Mouse (Mus musculus) ES-E14 (cell line): ENCODE measurements at regions not wholly inside any gene's neighbourhood (a gene's known extent, or its start where the extent isn't known, plus 50 kb on each side); places are given as distances from the start of the nearest gene placed in this dataset.

Source experiments
- DNase-seq: peaks from one replicate; pipeline ENCODE4 v3.0.0-alpha.2; 2013; ENCODE audit warnings: low read depth, low spot score
- H3K27ac ChIP-seq: 2 replicates; pipeline ENCODE4 v1.5.1; 2012; ENCODE audit warnings: low read depth, mild to moderate bottlenecking, low read length, moderate library complexity, mixed read lengths; ENCODE audit not compliant: poor library complexity, insufficient read depth, severe bottlenecking
- H3K36me3 ChIP-seq: 2 replicates; pipeline ENCODE4 v1.6.1; 2012; ENCODE audit warnings: mild to moderate bottlenecking, low read length, moderate library complexity, mixed read lengths; ENCODE audit not compliant: control insufficient read depth, poor library complexity, insufficient read depth, severe bottlenecking
- H3K4me1 ChIP-seq, 2 experiments: fragments of 150-350 bp in 1 of 2; sonication (generic) in 1 of 2; 2 replicates each; pipeline ENCODE4 v1.6.1; 2012; ENCODE audit warnings: low read length in 2 of 2, mild to moderate bottlenecking in 1 of 2, mixed read lengths in 1 of 2; ENCODE audit not compliant: control insufficient read depth in 2 of 2, insufficient read depth in 2 of 2, poor library complexity in 1 of 2
- H3K4me3 ChIP-seq, 2 experiments: fragments of 150-350 bp in 1 of 2; sonication (generic) in 1 of 2; 2 replicates each; pipeline ENCODE4 v1.5.1; 2012; ENCODE audit warnings: low read length in 2 of 2, low read depth in 1 of 2, mild to moderate bottlenecking in 1 of 2, mixed read lengths in 1 of 2; ENCODE audit not compliant: insufficient read depth in 1 of 2, poor library complexity in 1 of 2, severe bottlenecking in 1 of 2
- H3K9ac ChIP-seq: 2 replicates; pipeline ENCODE4 v1.6.1; 2012; ENCODE audit warnings: low read depth, mild to moderate bottlenecking, low read length, mixed read lengths; ENCODE audit not compliant: poor library complexity, insufficient read depth, severe bottlenecking
- H3K9me3 ChIP-seq: fragments of 150-350 bp; sonication (generic); 2 replicates; pipeline ENCODE4 v1.6.1; 2012; ENCODE audit warnings: low read depth, mild to moderate bottlenecking, low read length; ENCODE audit not compliant: control insufficient read depth, insufficient read depth
- CHD2 ChIP-seq: IDR thresholded peaks from 2 replicates; pipeline ENCODE4 v1.6.1; 2014; ENCODE audit warnings: mild to moderate bottlenecking, low read depth, low read length, inconsistent platforms
- HCFC1 ChIP-seq: IDR thresholded peaks from 2 replicates; pipeline ENCODE4 v1.6.1; 2012; ENCODE audit warnings: low read length, inconsistent platforms, borderline replicate concordance; ENCODE audit not compliant: insufficient read depth
- MAFK ChIP-seq: IDR thresholded peaks from 2 replicates; pipeline ENCODE4 v1.6.1; 2014; ENCODE audit warnings: mild to moderate bottlenecking, low read depth, low read length, inconsistent platforms; ENCODE audit not compliant: insufficient read depth
- ZC3H11A ChIP-seq: IDR thresholded peaks from 2 replicates; pipeline ENCODE4 v1.6.1; 2012; ENCODE audit warnings: low read depth, mild to moderate bottlenecking, inconsistent platforms, low read length, borderline replicate concordance
- ZNF384 ChIP-seq: IDR thresholded peaks from 2 replicates; pipeline ENCODE4 v1.6.1; 2012; ENCODE audit warnings: low read depth, low read length, inconsistent platforms
- in situ Hi-C, 2 experiments: fragments of 600-800 bp; cut with MboI; formaldehyde crosslinking; loops; one replicate each; pipeline ENCODE4 v1.15.1; 2025; ENCODE audit warnings: low sequenced_read_pairs in 2 of 2, inconsistent platforms in 1 of 2; ENCODE audit not compliant: unreplicated experiment in 2 of 2

- H3K4me1 ChIP-seq = no peaks in the 10 kb centered on the region; a peak in 1 of 4 replicates
- TF ChIP-seq ZC3H11A (no peak), HCFC1 (no peak), MAFK (no peak), ZNF384 (no peak), CHD2 (no peak)
- H3K9ac ChIP-seq = no peak overlapping the region
- no peaks in the 10 kb centered on the region for H3K9me3 ChIP-seq
- no peak for DNase-seq
- no peak overlapping the region for H3K4me3 ChIP-seq
- H3K27ac ChIP-seq = no peak overlapping the region
- H3K36me3 ChIP-seq = no peaks in the 10 kb centered on the region
- in situ Hi-C loops = no loop called here
Observed at GRCm38 (mm10) chr13:16676873-16677272, 665.2 kb downstream of the Inhba start.

GRCm38 (mm10) chr13:16678246-16679024, 666.8 kb downstream of the Inhba start:
- Histone ChIP-seq H3K36me3 (no peaks in the 10 kb centered on the region), H3K9ac (no peak overlapping the region), H3K9me3 (no peaks in the 10 kb centered on the region), H3K27ac (no peak overlapping the region), H3K4me3 (no peak overlapping the region), H3K4me1 (no peaks in the 10 kb centered on the region; a peak in 1 of 4 replicates)
- TF ChIP-seq HCFC1 (no peak), MAFK (no peak), CHD2 (no peak), ZNF384 (no peak), ZC3H11A (no peak)
- in situ Hi-C loops = no loop called here
- no peak for DNase-seq

- TF ChIP-seq CHD2 = no peak
- Histone ChIP-seq H3K9me3 (no peaks in the 10 kb centered on the region), H3K4me3 (no peak overlapping the region), H3K9ac (no peak overlapping the region), H3K4me1 (peaks cover 5% of the 10 kb centered on the region in 2 experiments; a peak in 2 of 4 replicates), H3K36me3 (no peaks in the 10 kb centered on the region), H3K27ac (no peak overlapping the region)
- in situ Hi-C loops = no loop called here
- DNase-seq = peak; percentile 19
Observed at GRCm38 (mm10) chr13:16694201-16694600, 682.5 kb downstream of the Inhba start.

GRCm38 (mm10) chr13:16700934-16701333, 689.3 kb downstream of the Inhba start:
- Histone ChIP-seq H3K9me3 (no peaks in the 10 kb centered on the region), H3K9ac (no peak overlapping the region), H3K36me3 (no peaks in the 10 kb centered on the region), H3K4me3 (no peak overlapping the region), H3K4me1 (peaks cover 0 to 3% of the 10 kb centered on the region in 2 experiments; a peak in 2 of 4 replicates), H3K27ac (no peak overlapping the region)
- DNase-seq = no peak
- in situ Hi-C loops = no loop called here
- TF ChIP-seq ZNF384 = no peak
- TF ChIP-seq MAFK = no peak
- TF ChIP-seq CHD2 = no peak
- no peak for TF ChIP-seq ZC3H11A
- no peak for TF ChIP-seq HCFC1

- no peak for DNase-seq
- Histone ChIP-seq H3K27ac (no peak overlapping the region), H3K4me3 (no peak overlapping the region), H3K36me3 (no peaks in the 10 kb centered on the region), H3K9ac (no peak overlapping the region), H3K4me1 (no peaks in the 10 kb centered on the region), H3K9me3 (no peaks in the 10 kb centered on the region)
- in situ Hi-C loops = no loop called here
- TF ChIP-seq HCFC1 = no peak
- TF ChIP-seq MAFK = no peak
- TF ChIP-seq CHD2 = no peak
- TF ChIP-seq ZNF384 = no peak
- no peak for TF ChIP-seq ZC3H11A
Observed at GRCm38 (mm10) chr13:16702138-16702537, 690.5 kb downstream of the Inhba start.
